Mouse (Mus musculus) brain, embryonic 14.5 days (tissue): ENCODE measurements around the gene Gm27027.

Experiments used
- CTCF ChIP-seq: fragments of 200-500 bp; IDR thresholded peaks from 2 replicates; pipeline ENCODE4 v1.5.1; 2012; ENCODE audit warnings: inconsistent platforms, mild to moderate bottlenecking, moderate library complexity, borderline replicate concordance; ENCODE audit not compliant: insufficient read depth, insufficient read length; ENCODE audit errors: extremely low read depth
- POLR2A ChIP-seq: fragments of 200-500 bp; IDR thresholded peaks from 2 replicates; pipeline ENCODE4 v1.6.1; 2012; ENCODE audit warnings: mild to moderate bottlenecking, inconsistent platforms, borderline replicate concordance; ENCODE audit not compliant: poor library complexity, insufficient read depth, insufficient read length, severe bottlenecking; ENCODE audit errors: extremely low read depth

DNA sequence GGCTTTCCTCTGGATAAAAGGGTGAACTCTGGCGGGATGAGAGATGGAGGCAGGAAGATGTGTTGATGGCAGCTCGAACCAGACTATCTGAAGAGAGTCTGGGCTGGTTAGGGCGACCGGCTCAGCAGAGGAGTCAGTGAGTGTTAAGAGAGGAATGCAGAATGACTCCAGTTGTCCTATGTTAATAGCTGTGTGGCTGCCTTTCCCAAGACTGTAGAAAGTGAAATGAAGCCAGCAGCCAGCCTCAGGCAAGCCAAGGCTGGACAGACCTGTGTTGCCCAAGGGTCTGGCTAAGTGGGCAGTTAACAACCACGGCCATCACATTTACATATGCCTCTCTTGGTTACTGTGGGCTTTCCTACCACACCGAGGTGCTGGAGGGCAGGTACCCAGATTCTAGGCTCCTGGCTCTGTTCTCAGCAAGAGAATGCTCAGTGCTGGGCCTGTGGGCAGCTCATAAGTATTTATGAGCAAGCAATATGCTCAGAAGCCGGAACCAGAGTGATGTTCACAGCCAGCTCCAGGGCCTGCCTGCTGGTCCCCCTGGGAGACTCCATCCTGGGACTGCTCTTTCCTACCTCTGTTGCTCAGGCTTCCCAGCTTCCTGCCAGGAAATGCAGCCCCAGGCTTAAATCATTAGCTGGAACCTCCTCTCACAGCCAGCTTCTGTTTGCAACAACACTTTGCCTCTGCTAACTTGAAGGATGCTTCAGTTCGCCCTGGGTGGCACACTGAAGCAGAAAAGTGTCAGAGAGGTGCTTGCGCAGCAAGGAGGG is 88.4 kb downstream of the Gm27027 start:
- TF ChIP-seq POLR2A (no peak), CTCF (no peak)
